Mouse (Mus musculus) retina, postnatal 7 days (tissue): Measurements from ENCODE around the gene Ier3.

Experiments used
- DNase-seq: peaks from one replicate; pipeline ENCODE4 v3.0.0-alpha.2; 2012; ENCODE audit warnings: low read depth, low spot score

Ier3 gene

DNA sequence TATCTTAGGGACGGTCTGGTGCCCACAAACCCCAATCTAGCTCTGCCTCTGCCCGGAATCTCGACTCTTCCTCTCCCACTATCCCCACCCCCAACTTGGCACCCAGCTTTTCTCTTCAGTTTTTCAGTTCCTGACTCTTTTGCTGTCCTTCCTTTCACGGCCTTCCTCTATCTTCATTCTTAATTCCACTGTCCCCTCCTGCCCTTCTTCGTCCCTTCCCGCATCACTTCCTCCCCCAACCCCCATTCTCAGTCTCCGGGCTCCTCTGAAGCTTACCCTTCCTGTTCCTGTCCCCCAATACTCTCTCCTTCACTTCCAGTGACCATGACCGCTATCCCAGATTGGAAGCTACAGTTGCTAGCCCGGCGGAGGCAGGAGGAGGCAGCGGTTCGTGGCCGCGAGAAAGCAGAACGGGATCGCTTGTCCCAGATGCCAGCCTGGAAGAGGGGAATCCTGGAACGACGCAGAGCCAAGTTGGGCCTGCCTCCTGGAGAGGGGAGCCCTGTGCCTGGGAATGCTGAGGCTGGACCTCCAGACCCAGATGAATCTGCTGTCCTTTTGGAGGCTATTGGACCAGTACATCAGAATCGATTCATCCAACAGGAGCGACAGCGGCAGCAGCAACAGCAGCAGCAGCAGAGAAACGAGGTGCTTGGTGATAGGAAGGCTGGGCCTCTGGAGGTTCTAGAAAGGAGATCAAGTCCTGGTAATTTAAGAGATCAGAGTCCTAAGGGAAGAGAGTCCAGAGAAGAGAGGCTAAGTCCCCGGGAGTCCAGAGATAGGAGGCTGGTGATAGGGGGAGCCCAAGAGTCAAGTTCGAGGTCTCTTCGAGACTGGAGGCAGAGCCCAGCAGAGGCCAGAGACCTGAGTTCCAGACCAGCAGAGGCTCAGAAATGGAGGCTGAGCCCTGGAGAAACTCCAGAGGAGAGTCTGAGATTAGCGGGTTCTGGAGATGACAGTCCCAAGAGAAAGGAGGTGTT, 45.7 kb downstream of the Ier3 start:
- DNase-seq, result no peak

GRCm38 (mm10) chr17:35868165-35868820, 46.8 kb downstream of the Ier3 start:
- no peak for DNase-seq

- no peak for DNase-seq
Measured at GRCm38 (mm10) chr17:35868961-35869345, 47.5 kb downstream of the Ier3 start.

GRCm38 (mm10) chr17:35869346-35870067, 48.0 kb downstream of the Ier3 start:
- no peak for DNase-seq

DNA sequence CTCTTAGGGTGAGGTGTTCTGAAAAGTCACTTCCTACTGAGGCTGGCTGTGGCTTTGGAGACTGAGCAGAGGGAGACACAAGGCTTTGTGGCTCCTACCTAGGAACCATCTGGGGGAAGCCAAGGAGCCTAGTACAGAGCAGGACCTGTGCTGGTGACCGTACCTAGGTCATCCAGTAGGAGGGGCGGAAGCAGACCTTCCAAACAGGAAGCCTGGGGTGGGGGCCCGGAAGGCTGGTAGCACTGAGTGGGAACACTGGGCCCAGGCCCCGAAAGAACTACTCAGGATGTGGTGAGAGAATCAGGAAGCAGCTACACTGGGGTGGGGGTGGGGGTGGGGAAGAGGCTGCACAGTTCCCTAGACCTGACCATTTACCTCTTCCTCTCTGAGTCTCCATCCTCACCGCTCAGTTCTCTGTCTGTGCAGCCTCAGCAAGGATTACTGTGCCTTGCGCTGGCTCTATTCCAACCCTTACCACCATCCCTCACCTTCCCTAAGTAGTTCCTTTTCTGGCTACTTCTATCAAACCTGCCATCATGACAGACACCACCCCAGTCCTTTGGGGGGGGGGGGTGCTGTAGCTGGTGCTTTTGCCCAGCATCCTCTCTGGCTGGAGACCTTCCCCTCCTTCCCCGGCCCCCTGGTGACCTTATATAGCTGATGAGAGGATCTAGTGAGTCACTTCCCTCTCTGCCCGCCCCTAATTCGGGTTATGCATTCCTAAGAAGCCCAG, 48.8 kb downstream of the Ier3 start:
- no peak for DNase-seq

- no peak for DNase-seq
Measured at GRCm38 (mm10) chr17:35870884-35871696, 49.6 kb downstream of the Ier3 start.
